Mouse (Mus musculus) embryonic facial prominence, embryonic 12.5 days (tissue): ENCODE measurements around the gene Plekhh2. TPM values are rescaled to one million over a fixed set of nuclear protein-coding genes. Genes with fewer than 3 reads are reported as not detected.

Experiments used
- ATAC-seq: fragments of 200-750 bp; cut with Nextera tagmentation; 2 replicates; pipeline ENCODE4 v1.8.0; 2017; ENCODE audit not compliant: insufficient number of reproducible peaks, insufficient read depth, low FRiP score, low TSS enrichment
- H3K27ac ChIP-seq: fragments of 300-500 bp; sonication (generic); 2 replicates; pipeline ENCODE4 v1.5.1; 2016; ENCODE audit warnings: mild to moderate bottlenecking
- H3K27me3 ChIP-seq: fragments of 300-500 bp; sonication (generic); 2 replicates; pipeline ENCODE4 v1.6.1; 2016; ENCODE audit warnings: mild to moderate bottlenecking, moderate library complexity
- H3K36me3 ChIP-seq: fragments of 300-500 bp; sonication (generic); 2 replicates; pipeline ENCODE4 v1.6.1; 2016; ENCODE audit warnings: mild to moderate bottlenecking
- H3K4me1 ChIP-seq: fragments of 300-500 bp; sonication (generic); 2 replicates; pipeline ENCODE4 v1.6.1; 2016
- H3K4me2 ChIP-seq: fragments of 300-500 bp; sonication (generic); replicated peaks from 2 replicates; pipeline ENCODE4 v1.6.1; 2016; ENCODE audit warnings: mild to moderate bottlenecking, moderate library complexity
- H3K4me3 ChIP-seq: fragments of 300-500 bp; sonication (generic); 2 replicates; pipeline ENCODE4 v1.5.1; 2016; ENCODE audit warnings: mild to moderate bottlenecking
- H3K9ac ChIP-seq: fragments of 300-500 bp; sonication (generic); 2 replicates; pipeline ENCODE4 v1.6.1; 2016; ENCODE audit warnings: mild to moderate bottlenecking, moderate library complexity
- H3K9me3 ChIP-seq: fragments of 300-500 bp; sonication (generic); 2 replicates; pipeline ENCODE4 v1.6.1; 2016; ENCODE audit warnings: mild to moderate bottlenecking, moderate library complexity
- WGBS: fragments of 180-500 bp; shearing (Covaris S2); methylation state at CpG from one replicate; pipeline ENCODE4 v1.1.7; 2016; 5-methylcytosine and 5-hydroxymethylcytosine counted together
- polyA plus RNA-seq: library from polyadenylated mRNA; unstranded; fragments of >200 nt; fragmentation: Nextera tagmentation; extraction: Ambion mirVana; gene quantifications from 2 replicates; pipeline ENCODE4 v1.2.1, GENCODE M21; 2016

Gene Plekhh2
- polyA plus RNA-seq, result 7.3 and 7.7 TPM in 2 replicates

- WGBS, result under 1% methylated on average over 79 of the region's 79 CpGs
- Histone ChIP-seq H3K4me1 (peaks cover 14% of the 10 kb centered on the region; the same call in 1 of the 2 replicates), H3K9me3 (no peaks in the 10 kb centered on the region), H3K27me3 (no peaks in the 10 kb centered on the region), H3K4me3 (peak within 1 kb of the TSS; percentile 79), H3K36me3 (no peaks in the 10 kb centered on the region), H3K4me2 (peak within 1 kb of the TSS; percentile 89), H3K27ac (peak within 1 kb of the TSS; percentile 63), H3K9ac (peak within 1 kb of the TSS; percentile 78)
- ATAC-seq, result peak; percentile 87
Measured at GRCm38 (mm10) chr17:84511682-84512515, at the start of gene Plekhh2. TSS of gene Plekhh2 (plus strand) at chr17:84511895.

DNA sequence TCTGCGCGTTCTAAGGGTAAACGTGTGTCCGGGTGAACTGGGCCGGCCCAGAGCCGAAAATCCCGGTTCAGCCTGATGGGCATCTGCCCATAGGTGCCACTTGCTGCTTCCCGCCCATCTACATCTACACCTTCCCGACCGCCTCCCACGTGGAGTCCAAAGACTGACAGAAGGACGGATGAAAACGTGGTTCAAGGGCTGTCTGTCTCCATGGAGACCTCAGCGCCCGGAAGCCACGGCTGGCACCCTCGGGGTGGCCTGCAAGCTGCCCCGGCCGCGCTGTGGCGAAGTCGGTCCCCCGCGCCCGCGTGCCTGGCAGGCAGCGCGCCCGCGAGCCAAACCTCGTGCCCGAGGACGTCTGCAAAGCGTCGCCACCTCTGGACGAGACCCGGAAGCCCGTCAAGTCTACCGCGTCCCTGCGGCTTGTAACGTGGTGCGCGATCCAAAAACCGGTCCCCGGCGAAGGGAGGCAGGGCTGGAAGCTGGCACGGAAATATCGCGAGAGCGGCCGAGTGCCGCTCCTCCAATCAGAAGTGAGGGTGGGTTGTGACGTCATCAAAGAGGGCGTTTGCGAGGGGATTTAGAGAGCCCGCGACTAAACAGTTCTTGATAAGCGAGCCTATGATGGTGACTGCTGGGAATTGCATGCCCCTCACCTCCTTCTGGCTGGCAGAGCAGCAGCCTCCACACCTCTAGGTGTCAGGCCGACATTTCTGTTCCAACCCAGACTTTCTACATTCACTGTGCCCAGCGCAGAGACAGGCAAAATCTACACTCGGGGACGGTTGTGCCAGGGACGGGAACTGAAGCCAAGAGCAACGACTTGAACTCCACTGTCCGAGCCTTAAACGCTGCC, 45.7 kb upstream of the Plekhh2 start, which contains the start of gene Thada:
Thada (minus strand) TSS at position 453 of the 856 bp plus-strand sequence.
- Histone ChIP-seq H3K27me3 (no peaks in the 10 kb centered on the region), H3K27ac (peak within 1 kb of the TSS; percentile 67), H3K4me1 (peaks cover 8% of the 10 kb centered on the region), H3K4me3 (peak within 1 kb of the TSS; percentile 82), H3K36me3 (peaks cover 7% of the 10 kb centered on the region; the same call in 1 of the 2 replicates), H3K9ac (peak within 1 kb of the TSS; percentile 86), H3K4me2 (peak within 1 kb of the TSS; percentile 86), H3K9me3 (no peaks in the 10 kb centered on the region)
- peak; percentile 97 for ATAC-seq
- WGBS, result 1% methylated on average over 67 of the region's 67 CpGs

GRCm38 (mm10) chr17:84474312-84474711, 37.4 kb upstream of the Plekhh2 start:
- WGBS, result 57% methylated on average over 4 of the region's 4 CpGs
- no peak for ATAC-seq
- Histone ChIP-seq H3K9me3 (no peaks in the 10 kb centered on the region), H3K36me3 (no peaks in the 10 kb centered on the region), H3K27me3 (no peaks in the 10 kb centered on the region), H3K9ac (no peak overlapping the region), H3K27ac (no peak overlapping the region), H3K4me1 (no peaks in the 10 kb centered on the region), H3K4me3 (no peak overlapping the region), H3K4me2 (no peak overlapping the region)

DNA sequence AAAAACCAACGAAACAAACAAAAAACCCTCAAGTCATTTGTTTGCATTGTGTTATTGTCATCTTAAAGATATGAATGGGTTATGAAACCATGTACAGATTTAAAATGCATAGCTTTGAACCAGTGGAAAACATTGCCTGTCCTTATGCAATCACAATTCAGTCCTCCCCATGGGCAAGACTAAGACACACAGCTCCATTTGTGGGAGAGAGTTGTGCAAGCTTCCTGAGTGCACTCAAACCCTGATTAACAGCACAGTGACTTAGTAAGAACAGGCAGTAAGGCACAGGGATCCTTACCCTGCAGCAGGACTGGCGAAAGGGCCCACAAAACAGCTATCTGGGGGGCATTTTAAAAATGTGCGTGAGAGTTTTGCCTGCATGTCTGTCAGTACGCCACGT, 34.5 kb upstream of the Plekhh2 start:
- no peaks in the 10 kb centered on the region for H3K4me1 ChIP-seq
- no peaks in the 10 kb centered on the region for H3K27me3 ChIP-seq
- H3K4me3 ChIP-seq, result no peak overlapping the region
- no peak overlapping the region for H3K4me2 ChIP-seq
- no peaks in the 10 kb centered on the region for H3K9me3 ChIP-seq
- H3K27ac ChIP-seq, result no peak overlapping the region
- WGBS, result 86% methylated on average over 5 of the region's 5 CpGs
- ATAC-seq, result no peak
- no peak overlapping the region; the same call in 1 of the 2 replicates for H3K9ac ChIP-seq
- no peaks in the 10 kb centered on the region for H3K36me3 ChIP-seq

GRCm38 (mm10) chr17:84478276-84478675, 33.4 kb upstream of the Plekhh2 start:
- no peak for ATAC-seq
- Histone ChIP-seq H3K27ac (no peak overlapping the region), H3K4me3 (no peak overlapping the region), H3K4me2 (no peak overlapping the region), H3K4me1 (no peaks in the 10 kb centered on the region), H3K36me3 (no peaks in the 10 kb centered on the region), H3K9ac (no peak overlapping the region), H3K27me3 (no peaks in the 10 kb centered on the region), H3K9me3 (no peaks in the 10 kb centered on the region)
- 79% methylated on average over 4 of the region's 4 CpGs for WGBS

GRCm38 (mm10) chr17:84480464-84481355, 31.0 kb upstream of the Plekhh2 start:
- Histone ChIP-seq H3K4me2 (no peak overlapping the region), H3K4me3 (no peak overlapping the region), H3K36me3 (no peaks in the 10 kb centered on the region), H3K27me3 (no peaks in the 10 kb centered on the region), H3K27ac (no peak overlapping the region), H3K9ac (no peak overlapping the region), H3K9me3 (no peaks in the 10 kb centered on the region), H3K4me1 (no peaks in the 10 kb centered on the region)
- no peak for ATAC-seq
- WGBS, result 50% methylated on average over 15 of the region's 15 CpGs

DNA sequence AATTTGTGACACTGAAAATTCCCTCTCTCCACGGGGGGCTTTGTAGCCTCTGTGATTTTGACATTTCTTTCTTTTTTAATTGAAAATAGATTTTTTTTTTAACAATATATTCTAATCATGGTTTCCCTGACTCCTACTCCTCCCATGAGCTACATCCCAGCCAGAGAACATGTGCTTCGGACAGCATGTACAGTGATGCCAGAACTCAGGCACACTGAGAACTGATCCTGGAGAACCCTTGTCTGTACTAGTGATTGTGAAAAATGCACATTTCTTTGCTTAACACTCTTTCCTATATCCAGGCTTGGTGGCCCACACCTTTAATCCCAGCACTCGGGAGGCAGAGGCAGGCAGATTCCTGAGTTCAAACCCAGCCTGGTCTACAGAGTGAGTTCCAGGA, 28.9 kb upstream of the Plekhh2 start:
- no peak for ATAC-seq
- Histone ChIP-seq H3K4me1 (no peaks in the 10 kb centered on the region), H3K9me3 (no peaks in the 10 kb centered on the region), H3K27ac (no peak overlapping the region), H3K9ac (no peak overlapping the region), H3K4me3 (no peak overlapping the region), H3K27me3 (no peaks in the 10 kb centered on the region), H3K36me3 (no peaks in the 10 kb centered on the region), H3K4me2 (no peak overlapping the region)
- WGBS, result 84% methylated on average over 3 of the region's 3 CpGs

DNA sequence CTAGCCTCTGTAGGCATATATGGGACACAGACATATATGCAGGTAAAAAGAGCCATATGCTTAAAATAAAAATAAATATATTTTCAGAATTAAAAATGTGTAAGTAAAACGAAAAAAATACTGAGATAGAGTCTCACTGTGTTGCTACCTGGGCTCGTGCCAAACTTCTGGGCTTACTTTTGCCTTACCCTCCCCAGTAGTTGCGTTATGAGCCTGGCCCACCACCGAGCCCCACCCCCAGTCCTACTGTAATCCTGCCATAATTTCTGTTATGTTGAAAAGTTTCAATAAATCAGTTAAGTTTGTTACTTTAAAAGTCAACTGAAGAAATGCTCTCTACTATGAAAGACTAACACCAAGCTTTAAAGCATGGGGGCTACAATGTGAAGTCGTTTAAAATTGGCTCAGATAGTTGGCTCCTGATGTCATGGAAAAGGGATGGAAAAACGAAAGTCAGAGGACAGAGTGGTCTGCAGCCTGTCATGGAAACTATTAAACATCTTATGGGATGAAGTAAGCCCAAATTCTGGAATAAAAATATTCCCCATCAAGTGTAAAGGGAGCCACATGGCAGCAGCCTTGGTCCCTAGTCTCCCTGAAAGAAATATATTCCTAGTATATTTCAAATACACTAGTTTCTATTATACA, 27.9 kb upstream of the Plekhh2 start:
- Histone ChIP-seq H3K4me1 (no peaks in the 10 kb centered on the region), H3K4me2 (no peak overlapping the region), H3K9me3 (no peaks in the 10 kb centered on the region), H3K27me3 (no peaks in the 10 kb centered on the region), H3K9ac (no peak overlapping the region), H3K36me3 (no peaks in the 10 kb centered on the region), H3K27ac (no peak overlapping the region), H3K4me3 (no peak overlapping the region)
- ATAC-seq, result no peak
- 71% methylated on average over 6 of the region's 6 CpGs for WGBS

GRCm38 (mm10) chr17:84487415-84487814, 24.3 kb upstream of the Plekhh2 start:
- no peak for ATAC-seq
- 78% methylated on average over 2 of the region's 2 CpGs for WGBS

GRCm38 (mm10) chr17:84492255-84492880, 19.3 kb upstream of the Plekhh2 start:
- Histone ChIP-seq H3K27ac (no peak overlapping the region), H3K4me2 (no peak overlapping the region), H3K9me3 (no peaks in the 10 kb centered on the region; the same call in 1 of the 2 replicates), H3K9ac (no peak overlapping the region), H3K27me3 (no peaks in the 10 kb centered on the region), H3K4me3 (no peak overlapping the region), H3K4me1 (no peaks in the 10 kb centered on the region), H3K36me3 (no peaks in the 10 kb centered on the region)
- ATAC-seq, result no peak
- WGBS, result 41% methylated on average over 5 of the region's 5 CpGs

More at GRCm38 (mm10) chr17:84487415-84487814, 24.3 kb upstream of the Plekhh2 start:
- H3K27ac ChIP-seq, result no peak overlapping the region
- H3K27me3 ChIP-seq, result no peaks in the 10 kb centered on the region
- no peaks in the 10 kb centered on the region; the same call in 1 of the 2 replicates for H3K9me3 ChIP-seq
- no peaks in the 10 kb centered on the region for H3K36me3 ChIP-seq
- no peak overlapping the region for H3K9ac ChIP-seq
- H3K4me2 ChIP-seq, result no peak overlapping the region
- no peak overlapping the region for H3K4me3 ChIP-seq
- H3K4me1 ChIP-seq, result no peaks in the 10 kb centered on the region
